Mouse (Mus musculus) limb, embryonic 11.5 days (tissue): ENCODE data around the gene Cradd. TPM values are rescaled to one million over a fixed set of nuclear protein-coding genes. Genes with fewer than 3 reads are reported as not detected.

Experiments used
- ATAC-seq: fragments of 200-750 bp; cut with Nextera tagmentation; 2 replicates; pipeline ENCODE4 v1.8.0; 2017; ENCODE audit warnings: low read depth; ENCODE audit not compliant: insufficient number of reproducible peaks, low FRiP score, low TSS enrichment
- DNase-seq: peaks from one replicate; pipeline ENCODE4 v3.0.0-alpha.2; 2015; ENCODE audit warnings: low spot score
- H3K27ac ChIP-seq: fragments of 300-500 bp; sonication (generic); replicated peaks from 2 replicates; pipeline ENCODE4 v1.5.1; 2014; ENCODE audit warnings: low read depth, mild to moderate bottlenecking, low read length
- H3K27me3 ChIP-seq: fragments of 300-500 bp; sonication (generic); 2 replicates; pipeline ENCODE4 v1.6.1; 2014; ENCODE audit warnings: mild to moderate bottlenecking, low read length, mixed read lengths; ENCODE audit not compliant: control insufficient read depth, insufficient read depth
- H3K36me3 ChIP-seq: fragments of 300-500 bp; sonication (generic); 2 replicates; pipeline ENCODE4 v1.6.1; 2014; ENCODE audit warnings: mild to moderate bottlenecking, low read length, moderate library complexity, mixed read lengths; ENCODE audit not compliant: control insufficient read depth, insufficient read depth
- H3K4me1 ChIP-seq: fragments of 300-500 bp; sonication (generic); 2 replicates; pipeline ENCODE4 v1.6.1; 2014; ENCODE audit warnings: low read length, mixed read lengths; ENCODE audit not compliant: control insufficient read depth, insufficient read depth
- H3K4me2 ChIP-seq: fragments of 300-500 bp; sonication (generic); 2 replicates; pipeline ENCODE4 v1.6.1; 2014; ENCODE audit warnings: low read depth, mild to moderate bottlenecking, moderate library complexity; ENCODE audit not compliant: severe bottlenecking
- H3K4me3 ChIP-seq: fragments of 300-500 bp; sonication (generic); 2 replicates; pipeline ENCODE4 v1.5.1; 2014; ENCODE audit warnings: low read depth, low read length
- H3K9ac ChIP-seq: fragments of 300-500 bp; sonication (generic); 2 replicates; pipeline ENCODE4 v1.6.1; 2014; ENCODE audit warnings: mild to moderate bottlenecking, low read length
- H3K9me3 ChIP-seq: fragments of 300-500 bp; sonication (generic); 2 replicates; pipeline ENCODE4 v1.6.1; 2016; ENCODE audit warnings: low read length; ENCODE audit not compliant: control insufficient read depth
- WGBS: fragments of 180-500 bp; shearing (Covaris S2); extraction: QIAGEN DNeasy Blood & Tissue Kit; methylation state at CpG from one replicate; pipeline ENCODE4 v1.1.7; 2014; 5-methylcytosine and 5-hydroxymethylcytosine counted together
- polyA plus RNA-seq: library from polyadenylated mRNA; unstranded; fragments of >200 nt; fragmentation: Nextera tagmentation; extraction: Ambion mirVana; gene quantifications from 2 replicates; pipeline ENCODE4 v1.2.1, GENCODE M21; 2014

Cradd gene
- polyA plus RNA-seq, 1 experiment from 2014 or later: 13.4 TPM

- H3K4me2 ChIP-seq: no peak overlapping the region
- H3K4me3 ChIP-seq: no peak overlapping the region
- no peaks in the 10 kb centered on the region for H3K36me3 ChIP-seq
- H3K27ac ChIP-seq: no peak overlapping the region
- 90% methylated on average over 8 of the region's 8 CpGs for WGBS
- no peak for ATAC-seq
- H3K27me3 ChIP-seq: no peaks in the 10 kb centered on the region
- H3K9ac ChIP-seq: no peak overlapping the region
- H3K9me3 ChIP-seq: no peaks in the 10 kb centered on the region
- no peaks in the 10 kb centered on the region for H3K4me1 ChIP-seq
- no peak for DNase-seq
These were observed 30.7 kb downstream of the Cradd start for GRCm38 (mm10) chr10:95293261-95293660.

DNA sequence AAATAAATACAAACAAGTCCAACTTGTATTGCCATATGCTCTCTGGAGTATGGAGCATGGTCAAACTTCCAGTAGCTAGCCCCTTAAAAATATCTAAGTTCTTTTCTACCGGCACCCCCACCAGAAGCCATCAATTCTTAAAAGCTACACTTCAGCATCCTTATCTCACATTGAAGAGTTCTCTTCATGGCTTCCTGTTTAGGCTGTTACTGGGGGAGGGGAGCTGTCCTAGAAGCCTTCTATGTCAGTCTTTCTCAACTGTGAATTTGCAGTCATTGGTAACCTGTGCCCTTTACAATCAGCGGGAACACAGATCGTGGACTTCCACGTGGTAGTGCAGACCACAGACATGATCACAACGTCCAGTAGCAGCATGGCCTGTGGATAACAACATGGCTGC lies 31.7 kb downstream of the Cradd start:
- no peak for ATAC-seq
- H3K36me3 ChIP-seq: no peaks in the 10 kb centered on the region
- H3K27ac ChIP-seq: no peak overlapping the region
- no peaks in the 10 kb centered on the region for H3K27me3 ChIP-seq
- no peak overlapping the region for H3K9ac ChIP-seq
- WGBS: 91% methylated on average over 5 of the region's 5 CpGs
- DNase-seq: no peak
- H3K4me3 ChIP-seq: no peak overlapping the region
- H3K4me2 ChIP-seq: no peak overlapping the region
- no peaks in the 10 kb centered on the region for H3K4me1 ChIP-seq
- H3K9me3 ChIP-seq: no peaks in the 10 kb centered on the region

GRCm38 (mm10) chr10:95291133-95291876 lies 32.6 kb downstream of the Cradd start:
- WGBS: 83% methylated on average over 13 of the region's 13 CpGs
- H3K4me2 ChIP-seq: no peak overlapping the region
- no peak overlapping the region for H3K27ac ChIP-seq
- no peaks in the 10 kb centered on the region for H3K4me1 ChIP-seq
- no peak overlapping the region for H3K9ac ChIP-seq
- no peaks in the 10 kb centered on the region for H3K27me3 ChIP-seq
- DNase-seq: no peak
- no peak for ATAC-seq
- no peaks in the 10 kb centered on the region for H3K9me3 ChIP-seq
- no peak overlapping the region for H3K4me3 ChIP-seq
- H3K36me3 ChIP-seq: no peaks in the 10 kb centered on the region

DNA sequence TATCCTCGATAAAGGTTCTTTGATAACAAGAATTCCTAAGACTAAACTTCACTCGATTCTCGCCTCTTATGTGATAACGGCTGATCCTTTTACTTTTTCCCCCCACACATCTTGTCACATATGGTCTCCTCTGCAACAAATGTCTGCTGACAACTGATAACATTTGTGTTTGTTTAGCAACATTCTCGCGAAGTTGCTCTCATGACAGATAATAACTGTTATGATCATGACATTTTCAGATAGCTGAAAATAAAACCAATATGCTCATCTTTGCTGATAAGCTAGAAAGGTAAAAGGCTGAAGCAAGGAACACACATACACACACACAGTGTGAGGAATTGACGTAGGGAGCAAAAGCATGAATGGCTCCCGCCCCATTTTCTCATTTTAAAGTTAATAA lies 34.1 kb downstream of the Cradd start:
- 82% methylated on average over 8 of the region's 8 CpGs for WGBS
- Histone ChIP-seq H3K9me3 (no peaks in the 10 kb centered on the region), H3K9ac (no peak overlapping the region), H3K27ac (no peak overlapping the region), H3K4me3 (no peak overlapping the region), H3K4me2 (no peak overlapping the region), H3K36me3 (no peaks in the 10 kb centered on the region), H3K4me1 (no peaks in the 10 kb centered on the region), H3K27me3 (no peaks in the 10 kb centered on the region)
- ATAC-seq: no peak
- no peak for DNase-seq

DNA sequence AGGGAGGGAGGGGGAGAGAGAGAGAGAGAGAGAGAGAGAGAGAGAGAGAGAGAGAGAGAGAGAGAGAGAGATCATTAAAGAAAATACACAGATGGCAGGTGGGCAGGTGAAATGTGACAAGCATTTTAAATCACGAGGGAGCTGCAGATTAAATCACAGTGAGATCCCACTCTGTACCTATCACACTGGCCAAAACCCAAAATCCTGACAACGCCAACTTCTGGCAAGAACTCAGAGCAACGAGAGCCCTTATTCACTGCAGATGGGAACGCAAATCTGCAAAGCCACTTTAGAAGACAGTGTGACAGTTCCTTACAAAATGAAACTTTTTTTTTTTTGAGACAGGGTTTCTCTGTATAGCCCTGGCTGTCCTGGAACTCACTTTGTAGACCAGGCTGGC lies 35.7 kb downstream of the Cradd start:
- Histone ChIP-seq H3K36me3 (no peaks in the 10 kb centered on the region), H3K9me3 (no peaks in the 10 kb centered on the region), H3K27me3 (no peaks in the 10 kb centered on the region), H3K9ac (no peak overlapping the region), H3K4me2 (no peak overlapping the region), H3K4me1 (no peaks in the 10 kb centered on the region), H3K4me3 (no peak overlapping the region), H3K27ac (no peak overlapping the region)
- no peak for ATAC-seq
- 76% methylated on average over 4 of the region's 4 CpGs for WGBS
- no peak for DNase-seq

GRCm38 (mm10) chr10:95287351-95287750 lies 36.6 kb downstream of the Cradd start:
- WGBS: 86% methylated on average over 8 of the region's 8 CpGs
- H3K9me3 ChIP-seq: no peaks in the 10 kb centered on the region
- no peaks in the 10 kb centered on the region for H3K36me3 ChIP-seq

GRCm38 (mm10) chr10:95283434-95283833 lies 40.5 kb downstream of the Cradd start:
- no peak for ATAC-seq
- Histone ChIP-seq H3K27me3 (no peaks in the 10 kb centered on the region), H3K9me3 (no peaks in the 10 kb centered on the region), H3K9ac (no peak overlapping the region), H3K4me2 (no peak overlapping the region), H3K36me3 (no peaks in the 10 kb centered on the region), H3K27ac (no peak overlapping the region), H3K4me3 (no peak overlapping the region), H3K4me1 (no peaks in the 10 kb centered on the region; the same call in 1 of the 2 replicates)
- no peak for DNase-seq
- WGBS: 89% methylated on average over 12 of the region's 12 CpGs

More at GRCm38 (mm10) chr10:95287351-95287750, 36.6 kb downstream of the Cradd start:
- no peak for ATAC-seq
- Histone ChIP-seq H3K4me1 (no peaks in the 10 kb centered on the region; the same call in 1 of the 2 replicates), H3K4me3 (no peak overlapping the region), H3K27ac (no peak overlapping the region), H3K27me3 (no peaks in the 10 kb centered on the region), H3K4me2 (no peak overlapping the region), H3K9ac (no peak overlapping the region)
- no peak for DNase-seq

DNA sequence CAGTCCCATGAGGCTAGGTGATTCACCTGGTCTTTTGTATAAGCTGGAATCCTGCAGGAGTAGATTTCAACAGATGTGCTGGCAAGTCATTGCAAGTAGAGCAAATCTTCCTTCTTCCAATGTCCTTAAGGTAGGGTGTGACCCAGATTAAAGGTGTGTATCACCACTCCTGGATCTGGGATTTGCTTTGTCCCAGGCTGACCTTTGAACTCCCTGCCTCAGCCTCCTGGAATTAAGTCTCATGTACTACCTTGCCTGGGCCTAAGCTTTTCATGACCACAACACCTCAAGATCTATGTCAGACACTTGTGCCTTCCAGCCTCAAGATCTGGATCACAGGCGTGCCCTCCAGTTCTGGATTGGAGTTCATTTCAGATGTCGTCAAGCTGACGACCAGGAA lies 41.9 kb downstream of the Cradd start:
- ATAC-seq (no peak), DNase-seq (no peak)
- Histone ChIP-seq H3K4me3 (no peak overlapping the region), H3K9ac (no peak overlapping the region), H3K27me3 (no peaks in the 10 kb centered on the region), H3K27ac (no peak overlapping the region), H3K4me2 (no peak overlapping the region), H3K36me3 (no peaks in the 10 kb centered on the region), H3K9me3 (no peaks in the 10 kb centered on the region), H3K4me1 (no peaks in the 10 kb centered on the region; the same call in 1 of the 2 replicates)
- WGBS: 79% methylated on average over 3 of the region's 3 CpGs
